Mouse (Mus musculus): ENCODE data around the gene Astn2. TPM values are rescaled to one million over a fixed set of nuclear protein-coding genes. Genes with fewer than 3 reads are reported as not detected.

Gene Astn2
- total and polyA plus RNA-seq, 3 experiments = not detected

DNA sequence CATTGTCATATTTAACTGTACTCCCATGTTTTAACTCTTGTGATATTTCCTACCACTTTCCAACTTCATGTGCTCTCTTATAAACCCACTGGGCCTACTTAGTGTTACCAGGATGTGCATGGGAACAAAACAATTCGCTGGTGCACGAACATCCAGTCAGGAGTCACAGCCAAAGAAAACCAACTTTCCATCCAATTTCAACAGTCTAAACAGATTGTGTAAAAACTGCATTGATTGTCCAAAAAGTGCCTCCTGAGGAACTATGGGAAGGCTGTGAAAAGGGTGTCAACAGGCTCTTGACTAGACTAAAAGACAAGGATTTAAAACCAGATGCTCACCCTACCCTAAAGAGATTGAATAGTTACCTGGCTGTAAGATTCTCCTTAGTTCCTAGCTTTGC, 458.4 kb downstream of the Astn2 start:
- H3K9ac ChIP-seq (ENCODE audit: control insufficient read depth, low read depth, low read length, poor library complexity, severe bottlenecking) = no peak overlapping the region
- no peak for TF ChIP-seq EP300 (IDR thresholded peaks at IDR 0.05; ENCODE audit: low read depth in 1 of 2, low read length in 2 of 2)
- TF ChIP-seq SMC3 (IDR thresholded peaks at IDR 0.05; ENCODE audit: low read depth, low read length) = no peak
- no peaks in the 10 kb centered on the region for H3K9me3 ChIP-seq (replicated peaks; ENCODE audit: insufficient read depth, low read length)
- H3K79me2 ChIP-seq (ENCODE audit: control insufficient read depth, insufficient read depth, low read length, poor library complexity) = no peaks in the 10 kb centered on the region
- no peaks in the 10 kb centered on the region for H3K4me1 ChIP-seq (ENCODE audit: control insufficient read depth in 1 of 2, insufficient read depth in 2 of 2, low read length in 2 of 2)
- no peak overlapping the region for H3K4me3 ChIP-seq (ENCODE audit: control insufficient read depth in 1 of 2, insufficient read depth in 1 of 2, low read depth in 2 of 2, low read length in 2 of 2)
- H3K36me3 ChIP-seq (ENCODE audit: control insufficient read depth in 1 of 2, insufficient read depth in 2 of 2, low read length in 2 of 2) = no peaks in the 10 kb centered on the region
- H3K27me3 ChIP-seq (ENCODE audit: control insufficient read depth in 1 of 2, insufficient read depth in 2 of 2, low read length in 2 of 2) = no peaks in the 10 kb centered on the region
- DNase-seq (ENCODE audit: low read depth, low spot score) = no peak
- H3K27ac ChIP-seq (ENCODE audit: control insufficient read depth, low read depth, low read length) = no peak overlapping the region

DNA sequence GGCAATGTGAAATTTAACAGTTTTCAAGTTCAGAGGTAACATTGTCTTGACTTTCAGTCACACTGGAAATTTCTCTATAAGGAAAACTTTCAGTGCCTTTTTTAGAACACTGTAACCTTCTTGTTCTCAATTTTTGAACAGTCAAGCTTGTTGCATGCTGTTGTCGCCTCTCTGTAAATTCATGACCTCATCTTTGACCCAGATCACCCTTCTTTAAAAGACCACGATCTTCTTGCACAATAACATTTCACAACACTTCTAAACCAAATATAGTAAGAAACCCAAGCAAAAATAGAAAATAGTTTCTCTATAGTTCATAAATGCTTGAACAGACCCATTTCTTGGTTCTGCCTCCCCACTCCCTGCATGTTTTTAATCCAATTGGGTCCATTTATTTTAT, 473.5 kb downstream of the Astn2 start:
- Histone ChIP-seq H3K9ac (ENCODE audit: control insufficient read depth, low read depth, low read length, poor library complexity, severe bottlenecking) (no peak overlapping the region), H3K9me3 (replicated peaks; ENCODE audit: insufficient read depth, low read length) (no peaks in the 10 kb centered on the region), H3K4me3 (ENCODE audit: control insufficient read depth in 1 of 2, insufficient read depth in 1 of 2, low read depth in 2 of 2, low read length in 2 of 2) (no peak overlapping the region), H3K36me3 (ENCODE audit: control insufficient read depth in 1 of 2, insufficient read depth in 2 of 2, low read length in 2 of 2) (no peaks in the 10 kb centered on the region), H3K27ac (ENCODE audit: control insufficient read depth, low read depth, low read length) (no peak overlapping the region), H3K79me2 (ENCODE audit: control insufficient read depth, insufficient read depth, low read length, poor library complexity) (no peaks in the 10 kb centered on the region), H3K4me1 (ENCODE audit: control insufficient read depth in 1 of 2, insufficient read depth in 2 of 2, low read length in 2 of 2) (no peaks in the 10 kb centered on the region), H3K27me3 (ENCODE audit: control insufficient read depth in 1 of 2, insufficient read depth in 2 of 2, low read length in 2 of 2) (no peaks in the 10 kb centered on the region)
- TF ChIP-seq USF1 (IDR thresholded peaks at IDR 0.05; ENCODE audit: low read depth, low read length) = no peak
- no peak for TF ChIP-seq ZMIZ1 (IDR thresholded peaks at IDR 0.05; ENCODE audit: low read depth, low read length)
- TF ChIP-seq ELF1 (IDR thresholded peaks at IDR 0.05; ENCODE audit: low read depth, low read length) = no peak
- TF ChIP-seq USF2 (IDR thresholded peaks at IDR 0.05; ENCODE audit: borderline replicate concordance in 1 of 2, insufficient read depth in 1 of 2, low read depth in 1 of 2, low read length in 2 of 2) = no peak
- TF ChIP-seq BHLHE40 (IDR thresholded peaks at IDR 0.05; ENCODE audit: borderline replicate concordance, low read depth, low read length) = no peak
- TF ChIP-seq POLR2A (IDR thresholded peaks at IDR 0.05; ENCODE audit: control insufficient read depth in 1 of 2, insufficient read depth in 1 of 2, low read depth in 1 of 2, low read length in 2 of 2, poor library complexity in 1 of 2) = no peak
- no peak for TF ChIP-seq UBTF (IDR thresholded peaks at IDR 0.05; ENCODE audit: borderline replicate concordance, insufficient read depth, low read depth, low read length)
- no peak for TF ChIP-seq ETS1 (IDR thresholded peaks at IDR 0.05; ENCODE audit: low read depth, low read length)
- no peak for TF ChIP-seq POLR2AphosphoS5 (IDR thresholded peaks at IDR 0.05; ENCODE audit: borderline replicate concordance, low read depth, low read length)
- no peak for TF ChIP-seq JUND (IDR thresholded peaks at IDR 0.05; ENCODE audit: low read depth, low read length)
- TF ChIP-seq SMC3 (IDR thresholded peaks at IDR 0.05; ENCODE audit: low read depth, low read length) = no peak
- TF ChIP-seq MYC (IDR thresholded peaks at IDR 0.05; ENCODE audit: low read depth, low read length) = no peak
- TF ChIP-seq ZC3H11A (IDR thresholded peaks at IDR 0.05; ENCODE audit: low read depth, low read length) = no peak
- TF ChIP-seq RCOR1 (IDR thresholded peaks at IDR 0.05; ENCODE audit: low read depth, low read length) = no peak
- TF ChIP-seq E2F4 (IDR thresholded peaks at IDR 0.05; ENCODE audit: borderline replicate concordance, low read depth, low read length) = no peak
- TF ChIP-seq ZNF384 (IDR thresholded peaks at IDR 0.05; ENCODE audit: low read depth, low read length) = no peak
- no peak for DNase-seq (ENCODE audit: low read depth, low spot score)

Measured in MEL (cell line).